Mouse (Mus musculus): Measurements from ENCODE around the gene Prcd.
"Not testable (repeated sequence)": the region's sequence is repeated elsewhere in the genome, so short reads cannot be mapped to it uniquely, and the experiment has no call there.

The Prcd gene

DNA sequence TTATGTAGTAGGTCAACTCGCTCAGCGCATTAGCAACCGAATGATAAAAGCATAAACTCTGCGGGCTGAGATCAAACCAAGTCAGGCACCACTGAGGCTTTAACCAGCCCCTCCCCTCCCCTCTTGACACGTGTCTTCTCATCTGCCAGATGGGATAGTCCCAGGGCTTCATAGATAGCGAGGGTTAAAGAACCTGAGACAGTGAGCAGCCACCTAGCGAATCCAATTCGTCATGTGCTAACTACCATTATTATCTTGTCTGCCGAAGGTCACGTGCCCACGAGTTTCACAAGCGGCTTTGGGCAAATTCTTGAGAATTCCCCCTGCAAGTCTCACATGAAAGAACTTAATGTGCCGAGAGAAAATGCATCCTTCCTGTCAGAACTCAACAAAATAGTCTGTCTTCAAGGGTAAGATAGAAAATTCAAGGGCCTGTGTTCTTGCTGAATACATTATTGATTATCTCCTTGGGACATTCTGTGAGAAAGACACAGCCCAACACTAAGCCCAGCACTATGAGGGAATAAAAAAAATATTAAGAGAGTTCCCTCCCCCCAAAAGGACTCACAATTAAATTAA lies 16.5 kb downstream of the Prcd start:
- no peak for DNase-seq (ENCODE audit: low spot score)

DNA sequence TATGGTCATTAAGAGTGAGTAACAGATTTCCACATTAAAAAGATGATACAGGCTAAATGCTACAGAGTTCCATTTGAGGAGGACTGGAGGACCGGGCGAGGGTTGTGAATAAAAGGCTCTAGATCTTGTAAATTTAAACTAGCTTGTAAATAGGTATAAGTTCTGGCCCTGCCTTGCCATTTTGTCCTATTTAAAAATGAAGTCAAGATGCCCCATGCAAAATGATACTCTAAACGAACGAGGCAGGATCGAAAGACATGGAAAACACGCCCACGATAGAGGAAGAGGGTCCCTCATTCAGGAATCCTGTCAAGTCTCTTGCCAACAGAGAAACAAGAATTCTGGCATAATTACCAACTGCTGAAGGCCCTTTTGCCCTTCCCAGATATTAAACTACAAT lies 17.1 kb downstream of the Prcd start:
- DNase-seq (ENCODE audit: low spot score), result no peak

DNA sequence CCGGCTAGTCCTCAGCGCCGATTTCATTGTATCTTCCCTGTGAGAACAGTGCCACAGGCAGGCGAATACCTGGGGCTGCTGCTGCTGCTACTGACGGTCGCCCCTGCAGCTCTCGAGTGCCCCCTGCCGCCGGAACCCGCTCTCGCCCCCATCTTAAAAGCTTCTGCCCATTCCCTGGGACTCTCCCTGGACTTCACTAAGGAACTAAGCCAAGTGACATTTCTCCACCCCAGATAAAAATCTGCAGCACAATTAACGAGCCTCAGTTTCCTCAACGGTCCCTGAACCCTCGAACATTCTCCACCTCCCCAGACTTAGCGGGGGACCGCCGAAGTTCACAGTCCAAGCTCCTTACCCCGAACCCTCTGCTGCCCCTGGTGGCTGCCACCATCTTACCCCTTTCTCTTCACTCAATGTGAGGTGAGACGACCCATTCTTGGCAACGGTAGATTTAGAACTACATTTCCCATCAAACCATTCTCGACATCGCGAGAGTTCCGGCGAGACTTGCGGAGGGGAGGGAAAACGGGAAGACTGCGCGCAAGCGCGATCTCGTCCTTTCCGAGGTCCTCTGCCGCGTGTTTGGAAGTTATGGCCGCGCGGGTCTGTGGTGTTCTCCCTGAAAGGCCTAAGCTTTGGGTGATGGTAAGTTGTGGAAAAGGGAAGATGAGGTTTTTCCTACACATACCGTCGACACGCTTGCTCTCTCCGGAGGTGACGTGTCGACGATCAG lies 17.9 kb downstream of the Prcd start:
- peak; percentile 99 for DNase-seq (ENCODE audit: low spot score)

DNA sequence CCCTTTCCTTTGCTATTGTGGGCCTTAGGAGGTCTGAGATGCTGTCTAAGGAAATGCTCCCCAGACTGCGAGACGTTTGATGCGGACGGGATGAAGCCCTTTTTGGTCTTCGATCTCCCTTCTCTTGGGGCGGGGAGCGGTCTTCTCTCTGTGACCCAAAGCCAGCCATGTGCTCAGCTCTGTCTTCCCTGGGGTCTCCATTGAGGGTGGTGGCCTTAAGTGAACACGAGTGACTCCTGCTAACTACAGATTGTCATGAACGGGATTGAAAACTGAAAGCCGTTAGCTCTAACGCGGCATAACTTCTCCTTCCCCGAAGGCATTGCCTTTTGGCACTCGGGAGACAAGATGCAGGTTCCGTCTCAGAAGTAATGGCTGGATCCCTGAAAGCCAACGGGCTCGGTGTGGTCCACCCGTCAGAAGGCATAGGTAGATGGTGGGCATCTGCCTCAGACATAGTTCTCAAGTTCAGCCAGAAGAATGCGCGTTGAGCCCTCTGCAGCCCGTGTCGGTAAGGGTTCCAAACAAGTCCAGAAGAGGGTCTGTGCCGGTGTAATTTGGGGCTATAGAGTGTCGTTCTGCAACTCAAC lies 18.6 kb downstream of the Prcd start:
- DNase-seq (ENCODE audit: low spot score), result no peak

DNA sequence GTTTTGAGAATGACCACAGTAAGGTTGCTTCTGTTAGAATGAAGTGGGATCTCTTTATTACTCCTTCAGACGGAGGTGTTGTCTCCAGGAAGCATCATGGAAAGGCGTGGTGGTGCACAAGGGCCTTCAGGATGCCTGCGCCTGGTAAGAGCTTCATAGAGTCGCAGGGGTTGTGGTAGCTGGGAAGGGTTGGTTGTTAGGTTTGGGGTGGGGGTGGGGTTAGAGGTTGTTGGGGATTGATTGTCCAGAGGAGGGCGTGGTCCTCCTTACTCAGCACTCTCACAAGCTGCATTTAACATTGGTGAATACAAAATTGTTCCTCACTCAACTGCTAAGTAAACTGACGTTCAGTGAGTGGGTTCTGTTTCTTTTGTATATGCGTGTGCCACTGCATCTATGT lies 19.3 kb downstream of the Prcd start:
- no peak for DNase-seq (ENCODE audit: low spot score)

DNA sequence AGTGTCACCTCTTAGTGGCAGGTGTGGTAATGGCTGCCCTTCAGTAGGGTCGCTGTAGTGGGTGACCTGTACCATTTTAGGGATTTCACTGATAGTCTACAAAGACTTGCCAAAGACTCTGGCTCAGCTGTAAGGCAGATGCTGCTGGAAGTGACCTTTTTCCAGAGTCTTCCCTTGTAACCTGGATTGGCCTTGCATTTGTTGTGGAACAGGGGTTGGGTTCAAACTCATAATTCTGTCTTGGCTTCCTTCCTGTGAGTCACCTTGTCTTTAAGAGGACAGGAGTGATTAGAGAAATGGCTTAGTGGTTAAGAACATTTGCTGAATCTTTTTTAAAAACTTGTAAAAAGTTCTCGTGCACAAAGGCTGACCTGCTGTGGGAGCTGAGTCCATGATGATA lies 20.1 kb downstream of the Prcd start:
- no peak for DNase-seq (ENCODE audit: low spot score)

DNA sequence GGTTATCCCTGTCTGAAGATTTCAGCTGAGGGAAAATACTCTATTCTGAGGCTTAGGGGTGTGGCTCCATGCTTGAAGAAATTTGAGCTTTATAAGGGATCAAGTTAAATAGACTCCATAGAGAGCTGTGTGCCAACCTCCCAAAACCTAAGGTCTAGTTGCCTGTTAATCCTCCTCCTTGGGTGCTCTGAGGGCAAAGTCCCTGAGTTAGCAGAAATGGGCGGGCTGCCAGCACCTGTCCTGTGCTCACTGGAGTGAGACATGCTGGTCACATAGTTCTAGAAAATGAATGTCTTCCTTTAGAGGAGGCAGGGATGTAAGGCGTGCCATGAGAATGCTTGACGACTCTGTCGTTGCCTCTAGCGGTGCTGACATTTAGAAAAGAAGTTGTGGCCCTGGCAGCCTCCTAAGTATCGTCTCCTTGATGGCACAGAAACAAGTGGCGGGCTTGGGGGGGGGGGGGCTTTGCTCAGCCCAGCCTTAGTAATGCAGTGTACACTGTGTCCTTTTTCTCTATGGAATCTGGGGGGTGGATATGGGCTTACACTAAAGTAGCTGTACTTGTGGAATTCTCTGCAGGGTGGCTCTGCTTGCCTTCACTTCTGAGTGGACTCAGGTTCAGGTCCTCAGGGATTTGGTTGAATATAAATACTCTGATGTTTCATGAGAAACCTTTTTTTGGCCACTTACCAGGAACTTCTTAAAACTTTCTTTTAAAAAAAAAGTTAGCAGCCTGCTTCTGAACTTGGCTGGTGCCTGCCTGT lies 21.5 kb downstream of the Prcd start:
- peak; percentile 71 for DNase-seq (ENCODE audit: low spot score)

DNA sequence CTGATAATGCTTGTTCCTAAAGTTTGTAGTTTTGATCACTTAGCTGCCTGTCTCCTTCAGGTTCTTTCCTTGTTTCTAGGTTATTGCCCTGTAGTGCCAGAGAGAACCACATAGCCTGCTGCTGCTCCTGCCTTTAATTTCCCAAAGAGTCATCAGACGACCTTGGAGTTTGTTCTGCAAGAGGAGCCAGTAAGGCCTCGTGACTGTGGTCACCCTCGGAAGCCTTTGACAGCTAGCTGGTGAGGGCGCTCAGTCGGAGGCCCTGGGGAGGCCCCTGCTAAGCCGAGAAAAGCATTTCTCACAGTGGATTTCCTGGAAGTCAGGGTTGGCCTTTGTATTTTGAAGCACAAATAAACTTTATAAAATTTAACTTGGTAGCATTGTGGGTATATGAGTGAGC lies 22.1 kb downstream of the Prcd start:
- DNase-seq (ENCODE audit: low spot score), result not testable (repeated sequence)

DNA sequence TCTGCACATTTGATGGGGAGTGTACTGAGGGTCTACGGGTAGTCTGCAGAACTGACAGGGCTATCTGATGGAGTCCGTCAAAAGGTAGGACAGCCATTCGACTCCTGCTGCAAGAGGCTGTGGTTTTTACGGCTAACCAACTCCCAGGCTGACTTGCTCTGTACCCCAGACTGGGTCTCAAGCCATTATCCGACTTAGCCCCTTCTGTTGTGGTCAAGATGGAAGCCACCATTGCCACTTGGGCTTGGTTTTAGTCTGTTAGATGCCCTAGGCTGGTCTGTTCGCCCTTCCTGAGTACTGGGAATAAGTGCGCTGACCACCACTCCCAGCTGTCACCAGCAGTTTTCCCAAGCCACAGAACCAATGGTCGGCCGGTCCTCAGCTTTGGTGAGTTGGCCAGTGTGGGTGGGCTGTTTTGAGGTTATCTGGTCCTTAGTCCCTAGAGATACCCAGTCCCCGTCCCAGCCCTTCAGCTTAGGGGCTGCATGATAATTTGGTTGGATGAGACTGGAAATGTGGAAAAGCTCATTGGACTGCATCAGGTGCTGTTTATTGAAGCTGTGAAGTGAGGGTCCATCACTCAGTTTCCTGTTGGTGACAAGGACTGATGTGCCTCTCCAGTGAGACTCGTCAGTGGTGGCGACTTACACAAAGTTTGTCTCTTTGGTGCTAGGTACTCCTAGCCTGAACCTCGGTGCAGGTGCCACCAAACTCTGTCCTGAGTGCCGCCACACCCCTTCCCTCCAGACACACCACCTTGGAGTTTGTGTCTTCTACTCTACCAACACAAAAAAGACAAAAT lies 23.0 kb downstream of the Prcd start:
- DNase-seq (ENCODE audit: low spot score), result no peak

DNA sequence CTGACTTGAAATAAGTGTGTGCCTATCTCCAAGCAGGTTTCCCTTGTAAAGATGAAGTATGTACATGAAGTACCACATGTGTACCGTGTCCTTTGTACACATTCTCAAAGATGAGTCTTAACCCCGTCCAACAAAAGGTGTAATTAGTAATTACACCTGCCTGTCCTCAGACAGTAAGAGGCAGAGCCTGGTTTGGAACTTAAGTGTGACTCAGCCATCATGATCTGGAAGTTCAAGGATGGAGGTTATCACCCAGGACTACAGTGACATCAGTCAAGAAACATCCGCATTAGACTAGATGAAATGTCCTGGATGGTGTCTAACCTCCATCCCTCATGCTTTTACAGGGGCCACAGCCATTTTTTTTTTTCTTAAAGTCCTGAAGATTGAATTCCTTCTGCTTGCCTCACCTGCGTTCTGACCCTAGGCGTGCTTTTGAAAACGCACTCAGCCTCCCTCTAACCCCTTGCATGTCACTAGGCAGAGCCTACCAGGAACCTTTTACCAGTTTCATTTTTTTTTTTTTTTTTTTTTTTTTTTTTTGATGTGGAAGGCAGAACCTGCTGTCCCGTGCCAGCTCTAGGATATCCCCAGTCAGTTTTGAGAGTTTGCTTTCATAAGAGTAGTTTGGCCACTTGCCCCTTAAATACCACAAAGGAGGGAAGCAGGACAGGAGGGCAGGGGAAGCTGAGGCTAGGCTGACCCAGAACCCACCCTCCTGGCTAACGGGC lies 24.5 kb downstream of the Prcd start:
- DNase-seq (ENCODE audit: low spot score), result no peak

DNA sequence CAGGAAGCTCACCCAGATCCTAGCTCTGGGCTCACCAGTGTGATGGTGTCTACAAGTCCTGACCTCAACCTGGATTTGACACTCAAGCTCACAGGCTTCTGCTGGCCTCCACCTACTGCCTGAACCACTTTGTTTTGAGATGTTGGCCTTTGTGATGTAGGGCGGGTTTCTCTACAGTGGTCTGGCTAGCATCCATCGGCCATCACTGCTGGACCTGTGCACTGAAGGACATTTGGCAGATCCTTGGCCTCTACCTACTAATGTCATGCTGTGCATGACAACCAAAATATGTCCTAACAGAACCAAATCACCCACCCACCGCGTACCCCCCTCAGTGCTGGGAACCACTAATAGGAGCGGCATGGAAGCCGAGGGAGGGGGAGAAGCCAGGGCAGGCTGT lies 25.8 kb downstream of the Prcd start:
- DNase-seq (ENCODE audit: low spot score), result no peak

DNA sequence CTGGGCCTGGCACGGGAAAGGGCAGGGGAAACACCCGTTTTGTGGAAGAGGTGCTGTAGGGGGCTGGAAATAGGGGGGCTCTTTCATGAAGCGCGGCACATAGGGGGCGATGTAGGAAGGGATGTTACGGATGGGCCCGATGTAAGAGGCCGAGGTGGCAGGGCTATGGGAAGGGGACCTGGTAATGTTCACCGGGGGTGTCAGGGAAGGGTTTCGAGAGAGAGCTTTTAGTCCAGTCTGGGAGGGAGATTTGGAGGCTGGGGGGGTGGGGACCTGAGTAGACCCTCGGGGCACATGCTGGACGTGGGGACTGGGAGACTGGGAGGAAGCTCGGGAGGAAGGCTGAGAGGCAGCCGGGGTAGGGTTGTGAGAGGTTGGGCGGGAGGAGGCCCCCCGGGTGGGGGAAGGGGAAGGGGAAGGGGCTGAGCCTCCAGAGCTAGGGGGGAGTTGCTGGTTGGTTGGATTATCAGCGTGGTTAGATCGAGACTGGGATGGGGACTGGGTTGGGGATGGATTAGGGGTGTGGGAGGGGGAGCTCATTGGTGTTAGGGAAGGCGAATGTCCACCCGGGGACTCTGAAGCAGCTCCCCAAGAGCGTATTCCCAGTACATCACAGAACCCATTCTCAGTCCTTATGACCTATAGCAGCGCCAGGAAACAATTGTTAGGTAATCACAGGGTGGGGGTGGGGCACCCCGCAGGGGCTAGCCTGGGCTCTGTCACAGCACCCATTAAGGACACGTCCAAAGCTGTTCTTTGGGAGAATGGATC lies 27.2 kb downstream of the Prcd start:
- DNase-seq (ENCODE audit: low spot score), result no peak

DNA sequence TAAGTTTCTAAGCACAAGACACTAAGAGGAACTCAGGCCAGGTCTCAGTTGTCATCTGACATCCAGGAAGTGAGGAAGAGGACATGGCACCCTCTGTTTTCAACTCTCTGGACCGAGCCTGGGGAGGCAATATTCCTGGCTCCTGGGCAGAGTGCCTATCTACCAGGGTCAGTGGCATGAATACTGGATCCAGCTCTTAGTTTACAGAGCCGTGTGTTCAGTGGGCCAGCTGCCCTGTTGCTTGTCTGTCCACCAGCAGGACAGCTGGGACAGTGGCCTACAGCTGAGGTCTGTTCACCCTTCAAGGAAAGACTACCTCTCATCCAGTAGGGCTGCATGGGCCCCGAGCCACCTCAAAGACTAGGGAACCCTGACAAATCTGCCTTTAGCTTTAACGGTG lies 27.8 kb downstream of the Prcd start:
- DNase-seq (ENCODE audit: low spot score), result no peak

DNA sequence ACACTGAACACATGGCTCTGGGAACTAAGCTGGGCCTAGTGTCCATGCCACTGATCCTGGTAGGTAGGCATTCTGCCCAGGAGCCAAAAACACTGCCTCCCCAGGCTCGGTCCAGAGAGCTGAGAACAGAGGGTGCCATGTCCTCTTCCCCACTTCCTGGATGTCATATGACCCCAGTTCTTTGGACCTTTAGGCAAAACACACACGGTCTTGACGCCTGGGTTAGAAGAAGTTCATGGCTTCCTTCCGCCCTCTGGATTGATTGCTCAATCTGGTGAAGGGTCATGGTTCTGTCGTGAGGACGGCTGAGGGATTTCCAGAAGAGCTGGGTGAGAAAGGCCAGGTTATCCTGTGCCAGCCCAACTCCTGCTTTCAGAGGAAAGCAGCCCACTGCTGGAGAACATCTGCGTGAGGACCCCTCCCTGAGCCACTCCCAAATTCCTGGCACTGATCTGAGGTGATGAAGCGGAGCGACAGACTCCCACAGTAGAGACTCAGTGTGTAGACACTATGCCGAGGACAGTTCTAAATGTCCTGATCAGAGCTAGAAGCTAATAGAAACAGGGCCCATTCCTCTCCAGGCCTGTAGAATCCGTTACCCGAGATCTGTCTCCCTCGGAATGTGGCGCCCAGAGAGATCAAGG lies 29.3 kb downstream of the Prcd start:
- no peak for DNase-seq (ENCODE audit: low spot score)

DNA sequence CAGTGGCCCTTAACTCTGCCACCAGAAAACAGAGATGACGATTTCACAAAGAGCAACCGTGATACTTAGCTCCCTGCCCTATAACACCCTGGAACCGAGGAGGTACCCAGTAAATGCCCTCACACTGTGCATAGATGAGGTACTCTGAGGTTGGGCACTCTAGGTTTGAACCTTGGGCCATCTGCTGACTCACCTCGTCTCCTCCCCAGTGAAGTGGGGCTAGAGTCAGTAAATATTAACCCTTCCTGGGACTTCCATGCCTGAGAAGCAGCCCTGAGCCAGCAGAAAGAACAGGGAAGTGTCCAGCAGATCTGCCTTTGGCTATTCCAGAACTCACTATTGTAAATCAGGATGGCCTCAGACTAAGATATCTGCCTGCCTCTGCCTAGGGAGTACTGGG lies 30.4 kb downstream of the Prcd start:
- no peak for DNase-seq (ENCODE audit: low spot score)

DNA sequence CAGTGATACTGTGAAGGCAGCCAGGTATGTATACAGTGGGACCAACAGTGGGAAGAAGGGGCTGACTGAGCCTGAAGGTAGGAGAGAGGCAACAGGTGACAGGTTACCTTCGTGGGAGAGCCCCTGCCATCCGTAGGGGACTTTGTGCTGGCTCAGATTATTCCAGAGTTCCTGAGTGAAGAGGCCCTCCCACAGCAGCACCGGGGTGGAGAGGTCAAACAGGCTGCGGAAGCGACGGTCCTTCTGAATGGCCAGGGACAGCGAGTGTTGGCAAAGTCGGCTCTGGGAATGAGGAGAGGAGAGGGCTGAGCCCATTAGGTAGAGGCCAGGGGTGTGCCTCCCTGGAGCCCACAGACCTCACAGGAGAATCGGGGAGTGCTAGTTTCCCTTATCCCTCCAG lies 32.4 kb downstream of the Prcd start:
- no peak for DNase-seq (ENCODE audit: low spot score)

DNA sequence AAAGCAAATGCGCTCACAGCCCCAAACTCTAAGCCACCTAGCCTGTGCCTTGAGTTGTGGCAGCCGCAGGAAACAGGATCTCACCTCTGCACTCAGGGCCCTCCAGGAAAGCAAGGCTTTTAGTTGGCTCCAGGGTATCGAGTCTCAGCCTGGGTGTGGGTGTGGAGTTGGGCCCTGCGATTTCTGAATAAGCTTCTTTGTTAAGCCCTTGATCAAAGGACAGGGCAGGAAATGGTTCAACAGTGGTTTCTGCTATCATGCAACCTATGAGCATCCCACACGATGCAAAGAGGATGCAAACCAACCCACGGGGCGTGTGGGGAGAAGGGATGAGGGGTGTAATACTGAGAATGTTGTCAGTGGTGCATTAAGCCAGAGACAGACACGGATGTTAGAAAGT lies 34.6 kb downstream of the Prcd start:
- peak; percentile 32 for DNase-seq (ENCODE audit: low spot score)

DNA sequence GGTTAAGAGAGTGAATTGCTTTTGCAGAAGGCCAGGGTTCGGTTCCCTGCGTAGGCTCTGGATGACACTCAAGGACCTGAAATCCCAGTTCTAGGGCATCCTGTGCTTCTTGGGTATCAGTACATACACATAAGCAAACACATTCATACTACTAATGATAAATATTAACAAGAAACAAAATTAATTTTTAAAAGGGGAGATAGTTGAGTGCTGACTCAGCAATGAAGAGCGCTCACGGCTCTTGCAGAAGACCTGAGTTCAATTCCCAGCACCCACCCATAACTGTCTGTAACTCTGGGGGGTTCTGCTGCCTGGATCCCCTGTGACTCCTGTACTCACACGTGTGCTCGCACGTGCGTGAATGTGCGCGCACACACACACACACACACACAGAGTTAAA lies 36.3 kb downstream of the Prcd start:
- DNase-seq (ENCODE audit: low spot score), result no peak

DNA sequence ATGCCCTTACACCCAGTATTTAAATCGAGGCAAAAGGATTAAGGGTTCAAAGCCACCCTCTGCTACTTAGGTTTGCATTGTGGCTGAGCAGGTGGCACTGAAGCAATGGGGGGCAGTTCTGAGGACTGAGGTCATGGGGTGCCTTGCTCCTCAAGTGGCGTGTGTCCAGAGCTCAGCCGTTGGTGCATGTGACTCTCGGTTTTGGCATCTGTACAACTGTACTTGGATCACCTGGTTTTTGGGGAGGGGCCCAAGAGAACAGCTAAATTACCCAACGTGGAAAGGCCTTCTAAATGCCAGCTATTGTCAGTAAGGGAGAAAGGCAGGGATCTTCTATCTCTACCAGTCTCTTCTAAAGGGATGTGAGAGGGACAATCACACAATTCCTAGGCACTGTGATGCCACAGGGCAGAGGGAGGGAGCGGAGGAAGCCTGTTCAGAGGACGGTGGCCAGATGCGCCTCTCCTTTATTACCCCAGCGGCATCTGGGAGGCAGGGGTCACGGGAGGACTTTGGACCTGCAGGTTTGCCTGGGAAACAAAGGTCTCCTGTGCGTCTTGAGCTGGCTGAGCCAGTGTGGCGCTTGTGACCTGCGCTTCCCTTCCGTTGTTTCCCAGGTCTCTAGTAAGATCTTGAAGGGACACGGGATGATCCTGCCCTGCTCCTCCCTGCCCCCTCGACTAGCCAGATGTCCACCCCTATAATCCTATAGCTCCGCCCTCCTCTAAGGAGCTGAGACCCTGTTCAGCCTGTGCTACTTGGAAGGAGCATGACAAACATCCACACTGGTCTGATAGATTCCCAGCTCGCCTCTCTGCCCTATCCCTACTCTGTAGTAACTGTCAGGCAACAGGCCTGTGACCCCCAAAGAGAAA lies 37.6 kb downstream of the Prcd start:
- no peak for DNase-seq (ENCODE audit: low spot score)
